Mouse (Mus musculus) mesoderm, embryonic 11.5 days (tissue): ENCODE results near the gene Mrps6.

Experiments
- DNase-seq: peaks from one replicate; pipeline ENCODE4 v3.0.0-alpha.2; 2012; ENCODE audit warnings: low read depth, low spot score

The Mrps6 gene

GRCm38 (mm10) chr16:92119013-92119515 is 61.0 kb downstream of the Mrps6 start:
- DNase-seq: no peak

GRCm38 (mm10) chr16:92120899-92121531 is 62.9 kb downstream of the Mrps6 start:
- no peak for DNase-seq

DNA sequence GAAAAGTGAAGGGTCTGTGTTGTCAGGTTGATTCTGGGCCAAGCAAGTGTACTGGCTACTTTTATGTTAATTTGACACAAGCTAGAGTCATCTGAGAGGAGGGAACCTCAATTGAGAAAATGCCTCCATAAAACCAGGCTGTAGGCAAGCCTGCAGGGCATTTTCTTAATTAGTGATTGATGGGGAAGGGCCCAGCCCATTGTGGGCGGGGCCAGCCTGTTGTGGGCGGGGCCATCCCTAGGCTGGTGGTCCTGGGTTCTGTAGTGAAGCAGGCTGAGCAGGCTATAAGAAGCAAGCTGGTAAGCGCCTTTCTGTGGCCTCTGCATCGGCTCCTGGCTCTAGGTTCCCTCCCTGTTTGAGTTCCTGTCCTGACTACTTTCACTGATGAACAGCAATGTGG is 69.2 kb downstream of the Mrps6 start:
- no peak for DNase-seq

DNA sequence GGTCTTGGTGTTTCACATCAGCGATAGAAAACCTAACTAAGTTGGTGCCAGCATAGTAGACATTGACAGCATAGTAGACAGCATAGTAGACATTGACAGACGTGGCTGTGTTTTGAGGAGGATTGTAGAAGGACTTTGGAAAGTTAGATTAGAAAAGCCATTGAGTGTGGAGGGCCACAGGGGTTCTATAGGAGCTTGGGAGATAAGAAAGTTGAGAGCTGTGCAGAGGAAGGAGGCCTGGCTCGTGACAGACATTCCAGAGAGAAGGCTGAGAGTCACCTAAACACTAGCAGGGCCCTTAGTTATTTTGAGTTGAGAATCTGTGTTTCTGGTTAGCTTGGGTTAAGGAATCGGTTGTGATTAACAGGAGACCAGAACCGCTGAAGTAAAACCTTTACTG is 69.6 kb downstream of the Mrps6 start:
- DNase-seq: no peak

DNA sequence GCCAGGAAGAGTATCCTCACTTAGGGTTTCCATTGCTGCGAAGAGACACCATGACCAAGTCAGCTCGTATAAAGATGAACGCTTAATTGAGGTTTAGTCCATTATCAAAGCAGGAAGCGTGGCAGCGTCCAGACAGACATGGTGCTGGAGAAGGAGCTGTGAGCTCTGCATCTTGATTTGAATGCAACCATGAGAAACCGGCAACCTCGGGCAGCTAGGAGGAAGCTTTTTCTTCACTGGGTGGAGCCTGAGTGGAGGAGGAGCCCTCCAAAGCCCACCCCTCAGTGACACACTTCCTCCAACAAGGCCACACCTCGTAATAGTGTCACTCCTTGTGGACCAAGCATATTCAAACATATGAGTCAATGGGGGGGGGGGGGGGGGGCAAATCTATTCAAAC is 71.8 kb downstream of the Mrps6 start:
- no peak for DNase-seq

DNA sequence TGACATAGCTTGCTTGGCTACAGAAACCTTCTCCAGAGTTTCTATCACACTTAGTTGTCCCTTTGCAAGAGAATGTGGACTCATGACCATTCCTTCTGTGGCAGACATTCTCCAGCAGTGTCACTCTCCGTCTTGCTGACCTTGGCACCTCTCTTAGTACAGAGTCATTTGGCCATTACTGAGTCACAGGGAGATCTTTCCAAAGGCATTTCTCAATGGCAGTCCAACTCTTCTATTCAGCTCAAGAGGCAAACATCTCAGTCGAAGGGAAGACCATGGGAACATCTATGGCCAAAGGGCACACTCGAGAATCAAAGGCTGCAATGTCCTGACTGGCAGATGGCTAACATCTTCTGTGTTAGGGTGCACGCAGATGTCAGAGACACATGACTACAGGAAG is 74.4 kb downstream of the Mrps6 start:
- DNase-seq: no peak

GRCm38 (mm10) chr16:92134148-92134764 is 76.2 kb downstream of the Mrps6 start:
- no peak for DNase-seq

GRCm38 (mm10) chr16:92136275-92136674 is 78.2 kb downstream of the Mrps6 start:
- DNase-seq: no peak

DNA sequence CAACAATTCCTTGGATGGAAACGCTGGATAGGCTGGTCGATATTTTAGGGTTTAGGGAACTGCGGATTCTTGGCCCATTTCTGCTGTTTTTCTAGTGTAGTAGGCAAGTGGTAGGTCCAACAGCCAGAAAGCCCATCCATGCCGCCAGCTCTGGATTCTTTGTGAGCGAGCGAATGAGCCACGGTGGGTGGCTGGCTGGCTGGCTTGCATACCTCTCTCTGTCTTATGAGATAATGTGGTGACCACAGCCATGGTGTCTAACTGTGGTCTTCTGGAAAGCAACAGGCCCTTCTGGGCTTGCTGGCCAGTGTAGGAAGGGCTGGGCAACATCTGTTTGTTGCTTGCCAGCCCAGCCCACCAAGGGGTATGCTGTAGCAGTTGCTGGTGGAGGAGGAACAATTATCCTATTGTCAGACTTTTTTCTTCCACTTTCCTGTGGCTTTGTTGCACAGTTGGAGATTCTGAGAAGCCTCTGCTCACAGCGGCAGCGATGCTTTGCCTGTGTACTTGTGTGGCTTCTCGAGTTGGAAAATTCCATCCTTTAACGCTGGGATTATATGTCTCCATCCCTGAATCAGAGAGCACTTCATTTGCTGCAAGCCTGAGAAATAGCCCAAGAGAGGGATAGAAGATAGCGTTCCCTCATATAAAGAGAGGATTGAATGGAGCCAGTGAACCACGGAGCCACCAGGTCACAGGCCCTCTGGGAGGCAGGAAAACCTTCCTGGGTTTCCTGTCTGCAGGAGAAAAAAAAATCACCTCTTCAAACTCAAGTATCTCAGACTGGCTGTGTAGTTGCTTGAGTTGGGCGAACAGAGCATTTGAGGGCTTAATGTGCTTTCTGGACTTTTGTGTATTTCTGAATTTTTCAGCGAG is 81.6 kb downstream of the Mrps6 start:
- DNase-seq: peak; percentile 47

GRCm38 (mm10) chr16:92140328-92140727 is 82.3 kb downstream of the Mrps6 start:
- DNase-seq: no peak

DNA sequence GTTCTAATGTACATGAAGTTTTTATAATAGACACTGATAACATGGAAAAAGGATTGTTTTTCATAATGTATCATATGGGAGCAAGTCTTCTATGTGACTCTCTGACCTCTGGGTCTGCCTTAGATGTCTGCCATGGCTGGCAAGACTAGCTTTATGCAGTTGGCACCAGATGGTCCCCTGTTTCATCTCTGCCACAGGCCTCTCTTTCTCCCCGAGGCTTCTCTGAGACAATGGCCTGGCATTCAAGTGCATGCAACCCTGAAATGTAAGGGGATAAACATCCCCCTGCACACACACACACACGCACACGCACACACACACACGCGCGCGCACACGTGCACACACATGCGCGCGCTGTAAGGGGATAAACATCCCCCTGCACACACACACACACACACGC is 83.0 kb downstream of the Mrps6 start:
- DNase-seq: no peak

DNA sequence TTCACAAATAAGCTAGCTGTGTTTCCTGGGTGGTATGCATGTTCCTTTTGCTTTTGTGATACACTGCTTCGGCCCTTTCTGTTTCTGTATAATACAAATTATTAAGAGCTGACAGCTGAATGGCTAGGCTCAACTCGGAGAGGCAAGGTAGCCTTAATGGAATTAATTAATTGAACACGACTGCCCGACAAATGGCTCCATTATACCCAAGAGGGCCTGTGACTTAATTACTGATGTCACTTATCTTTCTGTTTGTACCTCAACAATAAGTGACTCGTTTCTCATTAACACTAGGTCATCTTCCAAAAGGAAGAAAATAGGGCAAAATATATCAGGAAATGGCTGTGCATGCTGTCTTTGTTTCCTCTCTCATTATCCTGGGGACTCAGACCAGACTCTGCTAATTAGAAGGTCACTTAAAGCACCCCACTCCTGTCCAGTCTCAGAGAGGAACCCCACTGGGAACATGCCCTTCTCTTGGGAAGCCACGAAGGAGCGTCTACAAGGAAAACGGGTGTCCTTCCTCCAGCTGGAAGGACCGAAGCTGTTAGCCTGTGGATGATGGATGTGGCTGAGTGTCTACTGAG is 84.4 kb downstream of the Mrps6 start:
- no peak for DNase-seq

DNA sequence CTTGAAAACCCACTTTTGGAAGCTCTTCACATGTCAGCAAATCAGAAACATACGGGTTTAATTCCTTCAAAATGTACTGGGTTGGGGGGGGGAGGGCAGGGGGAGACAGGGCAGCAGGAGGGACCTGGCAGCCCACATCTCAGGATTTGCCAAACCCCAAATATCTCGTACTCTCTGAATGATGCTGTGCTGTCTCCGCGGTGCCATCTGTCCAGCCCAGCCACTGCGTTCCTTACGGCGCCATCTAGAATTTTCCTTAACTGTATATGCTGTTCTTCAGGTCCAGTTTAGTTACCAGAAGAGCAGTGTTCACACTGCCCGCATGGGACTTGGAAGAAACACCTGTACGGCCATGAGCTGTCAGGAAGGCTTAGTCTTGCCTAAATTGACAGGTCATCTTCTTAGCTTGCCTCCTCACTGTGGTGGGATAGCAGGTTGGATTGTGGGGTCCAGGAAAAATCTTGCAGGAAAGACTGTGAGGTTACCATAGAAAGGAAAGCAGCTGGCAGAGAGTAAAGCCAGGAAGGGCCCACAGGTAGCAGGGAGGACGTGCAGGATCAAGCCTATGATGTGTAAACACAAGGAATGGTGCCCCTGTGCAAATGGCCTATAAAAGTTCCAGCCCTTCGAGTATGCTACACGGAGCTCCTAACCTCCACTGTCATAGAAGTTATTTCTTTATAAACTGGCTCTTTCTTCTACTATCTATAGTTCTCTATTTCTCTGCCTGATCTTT is 89.7 kb downstream of the Mrps6 start:
- DNase-seq: no peak

GRCm38 (mm10) chr16:92148367-92148728 is 90.3 kb downstream of the Mrps6 start:
- no peak for DNase-seq

DNA sequence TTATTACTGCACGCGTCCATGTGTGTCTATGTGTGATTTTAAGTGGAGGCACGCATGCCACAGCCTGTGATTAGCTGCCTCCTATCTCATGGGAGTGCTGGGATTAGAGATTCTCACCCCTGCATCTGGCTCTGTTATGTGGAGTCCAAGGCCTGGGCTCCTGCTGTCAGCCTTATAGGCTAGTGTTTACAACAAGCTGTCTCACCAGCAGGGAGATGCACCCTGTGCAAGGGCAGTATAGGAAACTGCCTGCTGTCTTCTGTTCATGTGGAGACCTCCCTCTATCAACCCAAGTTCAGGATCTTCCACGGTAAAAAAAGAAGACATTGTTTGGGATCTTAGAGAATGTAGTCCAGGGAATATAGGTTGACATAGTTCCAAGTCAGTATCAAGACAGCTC is 92.9 kb downstream of the Mrps6 start:
- no peak for DNase-seq

DNA sequence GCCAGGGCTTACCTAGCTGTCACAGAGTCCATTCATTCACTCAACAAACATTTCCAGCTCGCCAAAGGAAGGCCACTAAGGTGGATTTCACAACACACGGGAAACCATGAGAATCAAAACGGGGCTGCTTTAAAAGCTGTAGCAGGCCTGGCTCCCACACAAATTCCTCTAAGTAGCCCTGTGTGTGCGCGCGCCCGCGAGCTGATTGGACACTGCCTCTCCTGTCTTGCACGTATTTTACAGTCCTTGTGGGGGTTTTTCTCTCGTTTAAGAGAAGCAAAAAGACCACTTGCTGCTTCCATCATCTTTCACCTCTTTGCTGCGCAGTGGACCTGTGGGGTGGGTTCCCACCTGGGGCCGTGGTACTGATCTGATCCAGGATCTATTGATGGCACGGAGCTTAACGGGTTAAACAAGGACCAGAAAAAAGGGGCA is 100.0 kb downstream of the Mrps6 start:
- DNase-seq: peak; percentile 43

GRCm38 (mm10) chr16:92158461-92159091 is 100.5 kb downstream of the Mrps6 start:
- peak; percentile 87 for DNase-seq

- DNase-seq: no peak
Measured at GRCm38 (mm10) chr16:92159114-92159513, 101.0 kb downstream of the Mrps6 start.
